Mouse (Mus musculus) embryo, embryonic 9.5 days (tissue): Measurements from ENCODE around the gene Uimc1.

ENCODE experiments used
- DNase-seq: peaks from one replicate; pipeline ENCODE4 v3.0.0-alpha.2; 2017; ENCODE audit errors: extremely low spot score

The Uimc1 gene

DNA sequence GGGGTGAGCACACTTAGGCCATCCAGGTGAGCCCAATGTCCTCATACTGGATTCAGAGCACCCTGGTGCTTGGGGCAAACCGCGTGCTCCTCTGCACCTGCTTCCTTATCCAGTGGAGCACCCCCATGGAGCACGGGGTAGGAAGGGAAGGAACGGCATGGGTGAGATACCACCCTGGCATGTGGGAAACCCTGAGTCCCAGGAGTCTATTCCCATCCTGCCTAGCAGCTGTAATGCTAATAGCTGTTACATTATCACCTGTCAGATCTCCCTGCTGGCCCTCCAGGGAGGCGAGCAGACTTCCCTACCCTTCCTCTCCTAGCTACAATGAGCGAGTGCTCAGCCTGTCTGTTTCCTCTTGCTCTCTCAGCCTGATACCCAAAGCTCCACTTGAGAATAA is 104.9 kb downstream of the Uimc1 start:
- DNase-seq: no peak

DNA sequence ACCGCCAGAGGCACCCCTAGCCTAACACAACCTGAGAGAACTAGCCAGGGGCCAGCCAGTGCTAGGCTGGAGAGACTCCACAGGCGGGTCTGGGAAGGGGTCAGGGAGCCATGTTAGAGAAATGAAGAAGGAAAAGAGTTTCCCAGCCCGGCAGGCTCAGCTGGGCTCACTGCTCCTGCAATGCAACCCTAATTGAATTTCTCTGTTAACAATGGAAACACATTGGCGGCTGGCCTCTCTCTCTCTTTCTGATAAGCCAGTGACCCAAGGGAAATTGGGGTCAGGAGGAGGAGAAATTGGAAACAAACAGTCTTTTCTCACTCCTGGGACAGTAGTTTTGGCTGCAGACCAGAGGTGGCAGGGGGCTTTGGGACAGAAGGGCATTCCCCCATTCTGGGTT is 105.5 kb downstream of the Uimc1 start:
- peak; percentile 84 for DNase-seq

DNA sequence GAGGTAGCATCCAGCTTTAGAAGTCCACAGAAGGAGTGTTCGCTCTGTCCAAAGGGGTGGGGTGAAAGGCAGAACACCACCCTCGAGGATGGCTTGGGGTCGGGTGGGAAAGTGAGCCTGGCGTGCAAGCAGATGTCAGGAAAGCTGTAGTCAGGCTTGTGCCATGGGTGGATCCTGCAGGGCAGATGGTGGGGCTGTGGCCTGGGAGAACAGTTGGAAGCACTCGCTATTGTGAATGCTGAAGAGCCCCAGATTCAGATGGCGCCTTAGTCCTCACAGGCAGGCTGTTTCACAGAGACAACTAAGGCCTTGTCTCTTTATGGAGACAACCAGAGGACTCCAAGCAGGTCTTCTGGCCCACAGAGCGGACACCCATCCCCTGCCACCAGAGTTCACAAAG is 107.9 kb downstream of the Uimc1 start:
- DNase-seq: no peak

DNA sequence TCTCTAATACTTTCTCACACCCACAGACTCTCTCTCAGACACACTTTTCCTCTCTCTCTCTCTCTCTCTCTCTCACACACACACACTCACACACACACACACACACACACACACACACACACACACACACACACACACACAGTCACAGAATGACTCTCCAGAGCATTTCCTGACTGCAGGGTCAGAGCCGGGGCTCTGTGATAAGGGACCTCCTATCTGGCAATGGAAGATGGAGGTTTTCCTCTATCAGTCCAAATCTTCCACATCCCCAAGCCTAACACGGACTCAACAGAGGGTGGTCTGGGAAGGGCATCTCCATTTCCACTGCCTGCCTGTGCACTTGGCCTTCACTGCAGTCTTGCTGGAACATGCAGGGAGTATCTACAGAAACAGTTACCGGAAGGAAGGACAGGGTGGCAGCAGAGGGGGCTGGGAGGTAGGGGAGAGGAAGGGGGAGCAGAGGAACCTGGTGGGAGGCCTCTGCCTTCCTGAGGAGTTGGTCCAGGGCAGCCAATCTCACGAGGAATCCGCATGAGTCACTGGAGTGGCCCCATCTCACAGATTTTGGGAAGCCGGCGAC is 111.8 kb downstream of the Uimc1 start:
- DNase-seq: no peak

DNA sequence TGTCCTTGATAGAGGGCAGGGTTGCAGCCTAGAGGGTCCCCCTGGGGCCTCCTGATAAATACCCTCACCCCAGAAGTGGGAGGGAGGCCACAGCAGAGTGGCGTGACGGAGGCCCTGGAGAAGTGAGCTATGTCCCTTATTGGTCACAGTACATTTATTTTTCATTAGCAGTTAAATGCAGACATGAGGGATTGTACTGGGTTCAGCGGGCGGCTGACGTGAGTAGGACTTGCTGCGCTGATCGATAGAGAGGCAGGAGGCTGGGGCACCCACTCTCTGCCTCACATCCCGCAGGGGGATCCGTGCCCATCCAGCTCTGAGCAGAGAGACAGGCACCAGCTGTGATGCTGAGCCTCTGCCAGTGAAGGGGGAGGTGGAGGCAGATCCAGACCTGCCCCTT is 112.7 kb downstream of the Uimc1 start:
- DNase-seq: no peak

DNA sequence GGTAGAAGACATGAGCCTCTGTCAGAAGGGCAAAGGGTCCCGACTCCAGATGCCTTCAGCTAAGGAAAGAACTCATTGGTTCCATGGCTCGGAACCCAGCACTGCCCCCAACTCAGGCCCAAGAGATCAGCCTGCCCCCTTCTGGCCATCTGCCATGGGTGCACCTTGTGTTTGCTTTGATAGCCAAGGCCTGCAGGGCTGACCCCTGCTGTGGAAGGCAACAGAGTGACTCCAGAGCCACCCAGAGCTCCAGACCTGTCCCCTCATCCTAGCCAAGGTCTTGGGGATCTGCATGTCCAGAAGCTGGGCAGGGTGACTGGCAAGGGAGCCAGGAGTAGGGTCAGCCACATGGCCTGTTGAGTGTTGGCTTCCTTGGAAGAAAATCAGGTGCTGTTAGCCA is 116.5 kb downstream of the Uimc1 start:
- DNase-seq: no peak

DNA sequence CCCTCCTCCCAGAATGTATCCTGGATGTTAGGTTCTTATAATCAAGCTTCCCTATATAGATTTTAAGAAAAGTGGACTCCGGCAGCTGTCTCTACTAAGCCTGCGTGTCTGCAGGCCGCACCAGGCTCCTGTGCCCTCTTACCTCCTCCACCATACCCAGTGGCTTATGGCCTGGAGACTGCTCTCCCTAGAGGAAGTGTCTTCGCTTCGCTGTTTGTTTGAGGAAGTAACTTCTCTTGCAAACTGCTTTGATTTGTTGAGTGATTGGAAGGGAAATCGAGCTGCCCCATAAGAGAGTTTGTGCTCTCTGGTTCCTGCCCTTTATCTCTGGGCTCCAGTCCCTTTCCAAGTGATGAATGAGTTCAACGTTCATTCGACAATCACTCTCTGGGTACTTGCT is 117.1 kb downstream of the Uimc1 start:
- DNase-seq: no peak

DNA sequence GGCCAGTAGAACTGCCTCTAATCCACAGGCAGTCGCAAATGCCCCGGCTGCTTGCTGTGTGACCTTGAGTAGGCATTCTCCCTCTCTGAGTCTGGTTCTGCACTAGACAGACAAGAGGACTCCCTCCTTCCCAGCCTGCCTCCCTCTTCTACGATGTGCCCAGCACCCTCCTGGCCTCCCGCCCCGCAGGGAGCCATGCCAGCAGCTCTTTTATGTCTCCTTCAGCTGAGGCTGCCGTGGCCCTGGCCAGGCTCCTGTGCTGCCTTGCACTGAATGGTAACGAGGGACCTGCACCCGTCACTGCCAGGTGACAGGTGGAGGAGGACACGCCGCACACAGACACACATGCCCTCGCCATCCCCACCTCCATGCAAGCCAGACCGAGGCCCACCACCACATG is 119.1 kb downstream of the Uimc1 start:
- DNase-seq: no peak

DNA sequence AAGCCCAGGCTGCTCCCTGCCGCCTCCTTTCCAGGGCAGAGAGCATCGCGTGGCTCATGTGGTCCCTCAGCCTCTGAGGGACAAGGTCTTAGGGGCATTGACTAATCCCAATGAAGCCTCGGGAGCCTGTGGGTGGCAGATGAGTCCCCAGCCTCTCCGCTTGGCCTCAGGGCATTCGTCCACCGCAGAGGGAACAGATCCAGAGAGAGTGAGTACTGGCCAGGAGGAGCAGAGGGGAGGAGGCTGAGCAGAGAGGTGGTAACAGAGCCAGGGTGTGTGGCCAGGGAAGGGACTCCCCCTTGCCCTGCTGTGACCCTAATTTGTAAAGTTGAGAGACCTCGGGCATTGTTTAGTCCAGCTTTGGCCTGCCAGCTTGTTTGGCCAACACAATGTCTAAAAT is 121.3 kb downstream of the Uimc1 start:
- DNase-seq: no peak
